Mouse (Mus musculus) megakaryocyte-erythroid progenitor cell, adult 5-6 weeks (primary cell): ENCODE results near the gene Dgkd. TPM values are rescaled to one million over a fixed set of nuclear protein-coding genes. Genes with fewer than 3 reads are reported as not detected.
"Not testable (repeated sequence)": the region's sequence is repeated elsewhere in the genome, so short reads cannot be mapped to it uniquely, and the experiment has no call there.

ENCODE experiments used
- ATAC-seq: replicated peaks from 2 replicates; pipeline ENCODE4 v1.8.0; 2016; ENCODE audit warnings: mild to moderate bottlenecking, inconsistent platforms; ENCODE audit not compliant: severe bottlenecking, poor library complexity, low FRiP score, low TSS enrichment
- total RNA-seq, 2 experiments: library from RNA; stranded (forward) in 1 of 2; stranded (reverse) in 1 of 2; fragments of 200-1000, 215-1000 nt in 1 of 2; fragments of >200 nt in 1 of 2; fragmentation: Nextera tagmentation in 1 of 2; gene quantifications; 2 replicates each; pipeline ENCODE4 v1.2.3; 2014 to 2017

The Dgkd gene
- total RNA-seq (2014; fragmentation: Nextera tagmentation), result 35.7 and 42.1 TPM in 2 replicates
- 17.5 and 26.8 TPM in 2 replicates for total RNA-seq (2017)

GRCm38 (mm10) chr1:87852892-87853600 is at the start of gene Dgkd:
Gene Dgkd (plus strand): TSS chr1:87853287.
- peak; percentile 78 for ATAC-seq

- no peak for ATAC-seq
These were observed 49.5 kb upstream of the Dgkd start, which contains the start of gene Sag for GRCm38 (mm10) chr1:87803576-87803975. Gene Sag (plus strand): TSS chr1:87803680.

- peak; percentile 41; the same call in 1 of the 2 replicates for ATAC-seq
These were observed 45.3 kb upstream of the Dgkd start for GRCm38 (mm10) chr1:87807751-87808150.

GRCm38 (mm10) chr1:87811391-87811790 is 41.7 kb upstream of the Dgkd start:
- no peak for ATAC-seq

GRCm38 (mm10) chr1:87812061-87812460 is 41.0 kb upstream of the Dgkd start:
- ATAC-seq, result no peak

- ATAC-seq, result no peak
These were observed 39.9 kb upstream of the Dgkd start for GRCm38 (mm10) chr1:87813155-87813554.

- ATAC-seq, result no peak
These were observed 39.4 kb upstream of the Dgkd start for GRCm38 (mm10) chr1:87813681-87814080.

- no peak for ATAC-seq
These were observed 28.6 kb upstream of the Dgkd start for GRCm38 (mm10) chr1:87824420-87824995.

GRCm38 (mm10) chr1:87825281-87825680 is 27.8 kb upstream of the Dgkd start:
- ATAC-seq, result no peak

- ATAC-seq, result no peak
These were observed 27.1 kb upstream of the Dgkd start for GRCm38 (mm10) chr1:87825991-87826390.

GRCm38 (mm10) chr1:87826474-87826873 is 26.6 kb upstream of the Dgkd start:
- no peak for ATAC-seq

GRCm38 (mm10) chr1:87827476-87827875 is 25.6 kb upstream of the Dgkd start:
- not testable (repeated sequence) for ATAC-seq

GRCm38 (mm10) chr1:87828185-87828584 is 24.9 kb upstream of the Dgkd start:
- ATAC-seq, result peak; percentile 35; the same call in 1 of the 2 replicates

- no peak for ATAC-seq
These were observed 24.0 kb upstream of the Dgkd start for GRCm38 (mm10) chr1:87828926-87829580.

- ATAC-seq, result no peak
These were observed 23.4 kb upstream of the Dgkd start for GRCm38 (mm10) chr1:87829621-87830211.

GRCm38 (mm10) chr1:87836453-87836852 is 16.6 kb upstream of the Dgkd start:
- no peak for ATAC-seq

- no peak for ATAC-seq
These were observed 16.1 kb upstream of the Dgkd start for GRCm38 (mm10) chr1:87837018-87837417.

GRCm38 (mm10) chr1:87840411-87841208 is 12.5 kb upstream of the Dgkd start:
- no peak for ATAC-seq

- ATAC-seq, result 0 out of 2 replicates have a peak, but pooled peaks have one; percentile 13
These were observed 6.1 kb upstream of the Dgkd start for GRCm38 (mm10) chr1:87846801-87847474.
